Mouse (Mus musculus): ENCODE measurements around the gene Sdr9c7. TPM values are rescaled to one million over a fixed set of nuclear protein-coding genes. Genes with fewer than 3 reads are reported as not detected.
A peak's percentile ranks its signal among the peaks of the same experiment; 100 is the strongest.
"Not testable (repeated sequence)": the region's sequence is repeated elsewhere in the genome, so short reads cannot be mapped to it uniquely, and the experiment has no call there.

Sdr9c7 gene
- polyA plus RNA-seq, 1 experiment from 2014 or later = not detected

GRCm38 (mm10) chr10:127891481-127891880 lies 6.8 kb upstream of the Sdr9c7 start:
- DNase-seq (ENCODE audit: extremely low spot score, low spot score) = no peak
- Histone ChIP-seq H3K36me3 (replicated peaks) (no peaks in the 10 kb centered on the region), H3K4me1 (peaks cover 7% of the 10 kb centered on the region), H3K4me3 (no peak overlapping the region), H3K27me3 (ENCODE audit: poor library complexity, severe bottlenecking) (no peaks in the 10 kb centered on the region), H3K27ac (no peak overlapping the region), H3K9me3 (no peaks in the 10 kb centered on the region)
- 100% methylated on average over 1 of the region's 1 CpGs for WGBS

- WGBS = 63% methylated on average over 5 of the region's 5 CpGs
- not testable (repeated sequence) for DNase-seq (ENCODE audit: extremely low spot score, low spot score); H3K9me3 ChIP-seq; H3K4me1 ChIP-seq; H3K4me3 ChIP-seq; H3K27ac ChIP-seq; H3K27me3 ChIP-seq (ENCODE audit: poor library complexity, severe bottlenecking); H3K36me3 ChIP-seq (replicated peaks)
These were observed 4.9 kb upstream of the Sdr9c7 start for GRCm38 (mm10) chr10:127893163-127894022.

GRCm38 (mm10) chr10:127896705-127897104 lies 1.6 kb upstream of the Sdr9c7 start:
- WGBS = 78% methylated on average over 5 of the region's 5 CpGs
- no peaks in the 10 kb centered on the region for H3K36me3 ChIP-seq (replicated peaks)
- no peaks in the 10 kb centered on the region for H3K4me1 ChIP-seq
- DNase-seq (ENCODE audit: extremely low spot score, low spot score) = no peak
- no peaks in the 10 kb centered on the region for H3K27me3 ChIP-seq (ENCODE audit: poor library complexity, severe bottlenecking)
- H3K4me3 ChIP-seq = no peak overlapping the region
- H3K27ac ChIP-seq = no peak overlapping the region
- no peaks in the 10 kb centered on the region for H3K9me3 ChIP-seq

- no peak for DNase-seq (ENCODE audit: extremely low spot score, low spot score)
- 89% methylated on average over 3 of the region's 3 CpGs for WGBS
- H3K4me1 ChIP-seq = no peaks in the 10 kb centered on the region
- no peak overlapping the region for H3K4me3 ChIP-seq
- H3K27me3 ChIP-seq (ENCODE audit: poor library complexity, severe bottlenecking) = no peaks in the 10 kb centered on the region
- no peaks in the 10 kb centered on the region for H3K9me3 ChIP-seq
- no peak overlapping the region for H3K27ac ChIP-seq
- no peaks in the 10 kb centered on the region for H3K36me3 ChIP-seq (replicated peaks)
These were observed 812 bp upstream of the Sdr9c7 start for GRCm38 (mm10) chr10:127897506-127897905.

GRCm38 (mm10) chr10:127899783-127900182 lies 1.5 kb downstream of the Sdr9c7 start:
- no peaks in the 10 kb centered on the region for H3K36me3 ChIP-seq (replicated peaks)
- no peak overlapping the region for H3K27ac ChIP-seq
- no peak overlapping the region for H3K4me3 ChIP-seq
- H3K9me3 ChIP-seq = no peaks in the 10 kb centered on the region
- H3K27me3 ChIP-seq (ENCODE audit: poor library complexity, severe bottlenecking) = no peaks in the 10 kb centered on the region
- 82% methylated on average over 5 of the region's 5 CpGs for WGBS
- no peak for DNase-seq (ENCODE audit: extremely low spot score, low spot score)
- H3K4me1 ChIP-seq = no peaks in the 10 kb centered on the region

GRCm38 (mm10) chr10:127901751-127902150 lies 3.4 kb downstream of the Sdr9c7 start:
- no peak for DNase-seq (ENCODE audit: extremely low spot score, low spot score)
- no peaks in the 10 kb centered on the region for H3K9me3 ChIP-seq
- peaks cover 3% of the 10 kb centered on the region; the same call in 1 of the 2 replicates for H3K4me1 ChIP-seq
- WGBS = 89% methylated on average over 4 of the region's 4 CpGs
- H3K27ac ChIP-seq = no peak overlapping the region
- H3K36me3 ChIP-seq (replicated peaks) = no peaks in the 10 kb centered on the region
- H3K27me3 ChIP-seq (ENCODE audit: poor library complexity, severe bottlenecking) = no peaks in the 10 kb centered on the region
- no peak overlapping the region for H3K4me3 ChIP-seq

- DNase-seq (ENCODE audit: extremely low spot score, low spot score) = no peak
- H3K27me3 ChIP-seq (ENCODE audit: poor library complexity, severe bottlenecking) = no peaks in the 10 kb centered on the region
- no peak overlapping the region for H3K4me3 ChIP-seq
- WGBS = 72% methylated on average over 1 of the region's 1 CpGs
- no peak overlapping the region for H3K27ac ChIP-seq
- no peaks in the 10 kb centered on the region for H3K9me3 ChIP-seq
- H3K4me1 ChIP-seq = peaks cover 3% of the 10 kb centered on the region; the same call in 1 of the 2 replicates
- H3K36me3 ChIP-seq (replicated peaks) = no peaks in the 10 kb centered on the region
These were observed 4.8 kb downstream of the Sdr9c7 start for GRCm38 (mm10) chr10:127903116-127903515.

GRCm38 (mm10) chr10:127904718-127905446 lies 6.6 kb downstream of the Sdr9c7 start:
- no peaks in the 10 kb centered on the region for H3K27me3 ChIP-seq (ENCODE audit: poor library complexity, severe bottlenecking)
- no peak for DNase-seq (ENCODE audit: extremely low spot score, low spot score)
- H3K4me3 ChIP-seq = no peak overlapping the region
- H3K36me3 ChIP-seq (replicated peaks) = no peaks in the 10 kb centered on the region
- no peaks in the 10 kb centered on the region for H3K9me3 ChIP-seq
- WGBS = 80% methylated on average over 7 of the region's 7 CpGs
- peaks cover 3% of the 10 kb centered on the region; the same call in 1 of the 2 replicates for H3K4me1 ChIP-seq
- H3K27ac ChIP-seq = 0 out of 2 replicates have a peak overlapping the region, but pooled peaks have one; percentile 31

GRCm38 (mm10) chr10:127906138-127906537 lies 7.8 kb downstream of the Sdr9c7 start:
- Histone ChIP-seq H3K9me3 (no peaks in the 10 kb centered on the region), H3K4me1 (peaks cover 3% of the 10 kb centered on the region; the same call in 1 of the 2 replicates), H3K27ac (no peak overlapping the region), H3K27me3 (ENCODE audit: poor library complexity, severe bottlenecking) (no peaks in the 10 kb centered on the region), H3K4me3 (no peak overlapping the region), H3K36me3 (replicated peaks) (no peaks in the 10 kb centered on the region)
- 72% methylated on average over 2 of the region's 2 CpGs for WGBS
- DNase-seq (ENCODE audit: extremely low spot score, low spot score) = no peak

GRCm38 (mm10) chr10:127907386-127907951 lies 9.2 kb downstream of the Sdr9c7 start:
- H3K4me1 ChIP-seq = peaks cover 3% of the 10 kb centered on the region; the same call in 1 of the 2 replicates
- H3K27ac ChIP-seq = no peak overlapping the region
- DNase-seq (ENCODE audit: extremely low spot score, low spot score) = no peak
- H3K36me3 ChIP-seq (replicated peaks) = no peaks in the 10 kb centered on the region
- H3K27me3 ChIP-seq (ENCODE audit: poor library complexity, severe bottlenecking) = no peaks in the 10 kb centered on the region
- no peaks in the 10 kb centered on the region for H3K9me3 ChIP-seq
- H3K4me3 ChIP-seq = no peak overlapping the region

GRCm38 (mm10) chr10:127915578-127915977 lies 17.3 kb downstream of the Sdr9c7 start:
- DNase-seq (ENCODE audit: extremely low spot score, low spot score) = no peak
- Histone ChIP-seq H3K4me1 (no peaks in the 10 kb centered on the region), H3K4me3 (no peak overlapping the region), H3K36me3 (replicated peaks) (no peaks in the 10 kb centered on the region), H3K27ac (no peak overlapping the region), H3K27me3 (ENCODE audit: poor library complexity, severe bottlenecking) (no peaks in the 10 kb centered on the region), H3K9me3 (no peaks in the 10 kb centered on the region)
- 97% methylated on average over 1 of the region's 1 CpGs for WGBS

- H3K4me1 ChIP-seq; DNase-seq (ENCODE audit: extremely low spot score, low spot score); H3K4me3 ChIP-seq; H3K9me3 ChIP-seq; H3K36me3 ChIP-seq (replicated peaks); H3K27ac ChIP-seq; H3K27me3 ChIP-seq (ENCODE audit: poor library complexity, severe bottlenecking): not testable (repeated sequence)
- WGBS = 91% methylated on average over 3 of the region's 3 CpGs
These were observed 18.9 kb downstream of the Sdr9c7 start for GRCm38 (mm10) chr10:127917183-127917582.

GRCm38 (mm10) chr10:127917651-127918050 lies 19.3 kb downstream of the Sdr9c7 start:
- Histone ChIP-seq H3K36me3 (replicated peaks) (no peaks in the 10 kb centered on the region), H3K4me3 (no peak overlapping the region), H3K9me3 (no peaks in the 10 kb centered on the region), H3K27me3 (ENCODE audit: poor library complexity, severe bottlenecking) (no peaks in the 10 kb centered on the region), H3K27ac (no peak overlapping the region), H3K4me1 (no peaks in the 10 kb centered on the region)
- DNase-seq (ENCODE audit: extremely low spot score, low spot score) = no peak
- 97% methylated on average over 5 of the region's 5 CpGs for WGBS
